Mouse (Mus musculus): ENCODE measurements around the gene Pde1b. TPM values are rescaled to one million over a fixed set of nuclear protein-coding genes. Genes with fewer than 3 reads are reported as not detected.

Gene Pde1b
- total RNA-seq, 2 experiments from 2014 or later, result 181 to 227 TPM

DNA sequence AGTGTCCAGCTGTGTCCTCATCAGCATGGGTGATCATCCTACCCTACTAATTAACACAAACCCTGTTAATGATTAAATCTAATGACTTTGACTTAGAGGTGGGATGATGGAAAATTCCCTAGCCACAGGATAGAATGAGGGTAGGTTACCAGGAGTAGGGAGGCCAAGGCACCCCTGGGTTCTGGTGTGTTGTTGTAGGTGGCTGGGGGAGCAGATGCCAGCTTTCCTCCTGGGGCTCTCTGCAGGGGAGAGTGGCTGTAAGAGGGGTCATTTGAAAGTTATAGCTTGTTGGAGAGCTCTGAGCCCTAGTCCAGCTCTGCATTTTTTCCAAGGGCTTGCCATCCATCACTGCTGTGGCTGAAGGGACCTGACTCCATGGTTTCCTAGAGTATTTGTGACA, 39.7 kb downstream of the Pde1b start:
- no peak for DNase-seq (ENCODE audit: low spot score in 2 of 2)

DNA sequence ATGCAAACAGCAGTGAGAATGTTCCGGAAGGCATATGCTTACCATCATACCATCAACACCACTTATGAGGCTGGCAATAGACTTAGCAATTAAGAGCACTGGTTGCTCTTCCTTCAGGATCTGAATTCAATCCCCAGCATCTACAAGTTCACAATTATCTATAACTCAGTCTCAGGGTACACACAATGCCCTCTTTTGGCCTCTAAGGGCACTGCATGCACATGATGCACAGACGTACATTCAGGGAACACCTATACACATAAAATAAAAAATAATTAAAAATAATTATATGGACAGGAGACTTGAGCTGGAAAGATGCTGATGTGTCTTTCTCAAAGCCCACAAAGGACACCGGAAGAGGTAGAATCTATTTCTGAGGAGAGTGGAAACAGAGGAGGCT, 45.1 kb downstream of the Pde1b start:
- no peak for DNase-seq (ENCODE audit: low spot score in 2 of 2)

DNA sequence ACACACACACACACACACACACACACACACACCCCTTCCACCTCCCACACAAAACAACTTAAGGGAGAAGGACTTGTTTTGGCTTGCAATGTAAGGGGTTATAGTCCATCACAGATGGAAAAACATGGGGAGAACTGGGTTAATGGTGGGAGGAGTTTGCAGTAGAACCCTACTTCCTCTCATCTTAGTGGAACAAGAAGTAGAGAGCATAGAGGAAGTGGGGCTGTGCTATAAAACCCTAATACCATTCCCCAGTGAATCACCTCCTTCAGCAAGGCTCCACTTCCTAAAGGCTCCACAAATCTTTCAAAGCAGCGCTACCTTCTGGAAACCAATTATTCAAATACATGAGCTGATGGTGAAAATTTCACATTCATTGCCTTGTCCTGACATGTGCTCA, 46.6 kb downstream of the Pde1b start:
- no peak for DNase-seq (ENCODE audit: low spot score in 2 of 2)

DNA sequence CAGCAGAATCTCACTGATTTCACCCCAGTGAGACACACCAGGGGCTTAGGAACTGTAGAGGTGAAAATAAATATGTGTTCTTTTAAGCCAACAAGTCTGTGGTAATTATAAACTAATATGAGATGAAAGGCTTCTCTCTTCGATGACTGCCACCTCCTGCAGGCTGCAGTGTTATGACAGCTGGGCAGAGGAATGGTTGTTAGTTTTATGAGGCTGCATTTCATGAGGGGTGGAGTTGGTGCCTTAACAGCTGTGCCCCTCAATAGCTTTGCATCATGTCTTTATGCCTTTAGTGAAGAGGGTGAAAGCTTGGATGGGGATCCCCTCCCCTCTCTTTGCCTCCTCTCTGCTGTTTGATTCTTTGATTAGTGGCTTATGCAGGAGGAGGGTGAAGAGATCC, 48.2 kb downstream of the Pde1b start:
- DNase-seq (ENCODE audit: low spot score in 2 of 2), result no peak

DNA sequence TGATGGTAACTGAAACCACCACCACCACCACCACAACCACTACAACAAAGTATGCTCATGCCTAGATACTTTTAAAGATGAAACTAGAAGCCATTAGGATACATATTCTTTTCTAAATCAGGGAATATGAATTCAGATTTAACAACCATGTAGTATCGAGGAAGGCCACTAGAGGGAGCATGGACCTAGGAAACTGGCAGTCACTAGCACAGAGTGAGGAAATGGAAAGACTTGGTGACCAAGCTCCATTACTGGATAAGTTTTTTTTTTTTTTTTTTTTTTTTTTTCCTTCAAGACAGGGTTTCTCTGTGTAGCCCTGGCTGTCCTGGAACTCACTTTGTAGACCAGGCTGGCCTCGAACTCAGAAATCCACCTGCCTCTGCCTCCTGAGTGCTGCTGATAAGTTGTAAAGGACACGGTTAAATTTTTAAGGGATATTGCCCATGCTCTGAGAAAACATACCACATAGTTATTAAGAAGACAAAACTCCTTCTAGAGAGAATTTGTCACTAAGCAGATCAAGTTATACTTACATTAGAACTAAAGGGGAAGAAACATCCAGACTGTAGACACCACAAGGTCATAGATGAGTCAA, 49.4 kb downstream of the Pde1b start:
- peak in 1 of 2 experiments; percentile 78 for DNase-seq (ENCODE audit: low spot score in 2 of 2)

DNA sequence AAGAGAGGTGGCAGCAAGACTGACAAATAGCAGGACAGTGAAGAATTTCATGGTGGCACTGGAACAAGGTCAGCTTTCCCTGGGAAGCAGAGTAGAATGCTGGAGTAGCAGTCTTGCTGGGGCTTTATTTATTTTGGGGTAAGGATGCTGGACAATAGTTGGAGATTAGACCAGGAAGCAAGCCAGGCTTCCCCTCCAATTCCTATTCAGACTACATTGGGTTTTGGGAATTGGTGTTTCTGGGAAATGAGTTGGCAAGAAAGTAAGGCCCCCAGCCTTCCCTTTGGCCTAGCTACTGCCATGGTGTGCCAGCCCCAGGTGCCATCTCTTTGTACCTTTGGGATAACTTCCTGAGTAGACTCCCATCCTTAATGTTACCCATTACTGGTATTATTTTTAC, 62.1 kb downstream of the Pde1b start, which contains the start of gene Glycam1:
TSS of gene Glycam1 (minus strand) at position 101 of the 400 bp plus-strand sequence.
- DNase-seq (ENCODE audit: low spot score in 2 of 2), result no peak

Other genes with a start within 250 kb of the Pde1b start
- under 1 TPM in 1 of 2 experiments, not detected in 1; 0.40 TPM for gene Nfe2, start 244.6 kb upstream of the Pde1b start, total RNA-seq (2021)
- gene Copz1, start 230.3 kb upstream of the Pde1b start, total RNA-seq (2021), result 10 to 100 TPM; 93.5 to 97.5 TPM
- 1 to 10 TPM in 1 of 2 experiments, under 1 TPM in 1; 0.42 to 1.0 TPM for gene Gpr84, start 192.4 kb upstream of the Pde1b start, total RNA-seq (2021)
- 10 to 100 TPM; 72.0 to 79.3 TPM for gene Zfp385a, start 162.9 kb upstream of the Pde1b start, total RNA-seq (2021)
- gene Itga5, start 136.3 kb upstream of the Pde1b start, total RNA-seq (2021), result 1 to 10 TPM; 2.6 to 3.9 TPM
- gene Gtsf1, start 72.6 kb upstream of the Pde1b start, total RNA-seq (2021), result under 1 TPM in 1 of 2 experiments, not detected in 1; 0.45 TPM
- not detected for gene Gtsf2, start 54.6 kb upstream of the Pde1b start, total RNA-seq (2021)
- 1 to 10 TPM; 9.0 to 9.2 TPM for gene Nckap1l, start 49.2 kb upstream of the Pde1b start, total RNA-seq (2021)
- gene Ppp1r1a, start 35.0 kb downstream of the Pde1b start, total RNA-seq (2021), result 100 to 1,000 TPM; 133 to 147 TPM
- gene Glycam1, start 62.0 kb downstream of the Pde1b start, total RNA-seq (2021), result not detected

Measured in left cerebral cortex, adult 18-20 months (tissue).